Mouse (Mus musculus): ENCODE results near the gene Fgfr2.

GRCm38 (mm10) chr7:133073147-133073651, 50.0 kb downstream of the Fgfr2 start:
- no peak for TF ChIP-seq EP300 (IDR thresholded peaks at IDR 0.05; ENCODE audit: low read depth)
- no peak for TF ChIP-seq CTCF (IDR thresholded peaks at IDR 0.05; ENCODE audit: low read depth)

All from liver, postnatal 0 days (tissue).